Mouse (Mus musculus) heart, adult 2 months (tissue): ENCODE data around the gene Fam187b.
A peak's percentile ranks its signal among the peaks of the same experiment; 100 is the strongest.

ENCODE experiments used
- CTCF ChIP-seq: fragments of 200-600 bp; IDR thresholded peaks from 2 replicates; pipeline ENCODE4 v1.8.1; 2022; ENCODE audit warnings: antibody characterized with exemption, mild to moderate bottlenecking, moderate library complexity
- EP300 ChIP-seq: fragments of 200-500 bp; IDR thresholded peaks from 2 replicates; pipeline ENCODE4 v1.6.1; 2011; ENCODE audit warnings: low read depth, low read length, control low read depth; ENCODE audit not compliant: insufficient read depth
- POLR2A ChIP-seq: fragments of 200-500 bp; IDR thresholded peaks from 2 replicates; pipeline ENCODE4 v1.6.1; 2011; ENCODE audit warnings: mild to moderate bottlenecking, low read depth, low read length, control low read depth; ENCODE audit not compliant: insufficient read depth

GRCm38 (mm10) chr7:31034789-31035188 lies 61.2 kb downstream of the Fam187b start:
- TF ChIP-seq CTCF (peak; percentile 50), EP300 (no peak), POLR2A (no peak)
